Mouse (Mus musculus) urinary bladder, postnatal 4 days (tissue): ENCODE measurements around the gene Scrg1.
"Not testable (repeated sequence)": the region's sequence is repeated elsewhere in the genome, so short reads cannot be mapped to it uniquely, and the experiment has no call there.

Experiments
- DNase-seq, 2 experiments: peaks; one replicate each; pipeline ENCODE4 v3.0.0; 2021 to 2022; ENCODE audit warnings: low spot score in 2 of 2

Gene Scrg1

GRCm38 (mm10) chr8:57457152-57457551, 1.4 kb downstream of the Scrg1 start:
- no peak for DNase-seq

DNA sequence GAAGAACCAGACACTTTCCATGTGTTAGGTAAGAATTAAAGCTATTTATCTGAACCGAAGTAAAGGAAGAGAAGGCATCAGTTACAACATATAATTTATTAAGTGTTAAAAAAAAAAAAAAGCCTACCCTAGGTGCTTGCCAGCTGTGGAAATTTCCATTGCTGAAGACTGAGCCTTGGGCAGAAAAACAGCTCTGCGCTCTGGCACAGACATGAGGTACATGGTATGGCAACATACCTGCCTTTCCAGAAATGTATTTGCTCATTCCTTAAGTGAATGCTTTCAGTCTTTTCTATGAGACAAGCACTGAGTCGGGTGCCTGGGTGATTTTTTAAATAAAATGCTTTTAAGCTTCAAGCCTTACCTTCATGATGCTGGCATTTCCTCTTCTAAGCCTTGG, 2.2 kb downstream of the Scrg1 start:
- no peak for DNase-seq

DNA sequence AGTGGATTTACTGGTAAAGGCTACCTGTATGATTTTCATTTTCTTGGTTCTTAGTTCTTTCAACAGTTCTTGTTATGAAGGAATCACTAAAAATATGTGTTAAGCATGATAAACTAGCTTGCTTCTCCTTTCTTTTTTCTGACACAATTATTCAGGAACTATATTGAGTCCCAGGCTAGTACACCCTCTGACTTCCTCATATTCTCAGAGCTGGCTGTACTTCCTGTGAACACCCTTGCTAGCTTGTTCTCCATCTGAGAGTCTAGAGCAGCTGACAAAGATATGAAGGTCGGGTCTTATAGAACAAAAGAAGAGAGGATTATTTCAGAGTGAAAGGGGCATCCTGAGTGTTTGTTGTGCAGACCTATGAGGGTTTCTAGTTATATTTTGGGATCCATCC, 7.1 kb downstream of the Scrg1 start:
- no peak for DNase-seq

GRCm38 (mm10) chr8:57463757-57464156, 8.0 kb downstream of the Scrg1 start:
- no peak for DNase-seq

GRCm38 (mm10) chr8:57468624-57469023, 12.9 kb downstream of the Scrg1 start:
- DNase-seq: peak; percentile 61 to 71

DNA sequence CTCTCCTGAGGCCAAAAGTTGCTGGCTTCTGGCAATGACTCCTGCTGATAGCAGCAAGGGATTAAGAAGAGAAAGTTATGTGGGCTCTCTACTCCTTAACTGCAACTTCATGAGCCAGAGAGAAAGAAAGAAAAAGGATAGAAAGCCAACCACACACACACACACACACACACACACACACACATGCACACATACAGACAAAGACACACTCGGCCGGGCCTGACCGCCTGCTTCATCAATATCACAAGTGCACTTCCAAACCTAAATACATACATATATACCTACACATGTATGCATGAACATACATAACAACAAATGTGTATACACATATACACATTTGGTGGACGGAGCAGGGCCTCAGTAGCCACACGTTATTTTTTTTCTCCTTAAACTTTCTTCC, 15.1 kb downstream of the Scrg1 start:
- no peak for DNase-seq

DNA sequence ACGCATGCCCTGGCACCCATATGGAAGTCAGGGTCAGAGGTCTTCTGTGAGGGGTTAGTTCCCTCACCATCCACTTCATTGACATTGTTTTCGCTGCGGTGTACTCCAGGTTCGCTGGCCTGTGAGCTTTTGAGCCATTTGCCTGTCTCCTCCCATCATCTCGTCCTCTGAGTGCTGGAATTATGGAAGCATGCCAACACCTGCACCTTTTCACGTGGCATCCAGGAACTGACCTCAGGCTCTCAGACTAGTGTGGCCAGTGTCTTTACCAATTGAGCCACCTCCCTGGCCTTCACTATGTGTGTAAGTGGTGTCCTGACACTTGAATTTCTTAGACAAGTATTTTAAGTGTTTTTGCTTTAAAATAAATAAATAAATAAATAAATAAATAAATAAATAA, 18.0 kb downstream of the Scrg1 start:
- no peak for DNase-seq

- DNase-seq: no peak
These were observed 22.7 kb downstream of the Scrg1 start for GRCm38 (mm10) chr8:57478406-57478805.

DNA sequence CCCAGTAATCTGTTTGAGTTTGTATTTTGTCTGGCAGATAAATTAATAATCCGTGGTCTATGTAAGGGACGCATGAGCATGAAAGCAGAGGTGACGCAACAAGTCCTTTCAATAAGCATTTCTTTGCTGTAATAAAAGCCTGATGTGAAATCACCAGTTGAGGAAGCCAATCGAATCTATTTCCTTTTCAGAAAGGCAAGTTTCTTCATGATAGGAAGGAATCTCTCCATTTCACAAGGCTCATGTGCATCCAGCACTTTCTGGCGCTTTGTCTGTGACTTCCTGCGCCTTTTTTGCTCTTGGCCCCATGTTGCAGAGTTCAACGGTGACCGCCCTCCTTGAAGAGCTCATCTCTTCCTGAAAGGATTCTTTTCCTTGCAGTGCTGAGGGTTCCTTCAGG, 24.0 kb downstream of the Scrg1 start:
- DNase-seq: no peak

- DNase-seq: no peak
These were observed 24.9 kb downstream of the Scrg1 start for GRCm38 (mm10) chr8:57480606-57481005.

- DNase-seq: no peak
These were observed 31.0 kb downstream of the Scrg1 start for GRCm38 (mm10) chr8:57486491-57487440.

- DNase-seq: peak; percentile 96 to 97
These were observed 31.9 kb downstream of the Scrg1 start, which contains the start of gene Sap30 for GRCm38 (mm10) chr8:57487441-57488155. Gene Sap30 (minus strand): TSS chr8:57487860.

DNA sequence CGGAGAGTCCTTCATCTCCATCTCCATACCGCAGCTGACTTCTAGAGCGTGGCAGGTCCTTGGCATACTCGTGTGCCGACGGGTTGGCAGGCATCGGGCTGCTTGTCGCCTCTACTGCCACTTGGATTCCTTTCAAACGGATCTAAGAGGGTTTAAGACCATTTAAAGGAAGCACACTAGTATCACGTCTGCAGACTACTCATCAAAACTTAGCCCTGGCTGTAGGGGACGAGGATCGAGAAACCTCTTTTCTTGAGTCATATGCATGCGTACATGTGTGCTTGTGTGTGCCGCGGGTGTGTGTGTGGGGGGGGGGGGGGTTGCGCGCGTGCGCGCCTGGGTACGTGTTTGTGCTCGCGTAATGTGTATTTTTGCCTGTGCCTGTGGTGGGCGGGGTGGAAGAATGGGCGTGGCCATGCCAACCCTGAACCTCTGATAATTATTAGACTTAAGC, 32.6 kb downstream of the Scrg1 start:
- DNase-seq: no peak

- no peak for DNase-seq
These were observed 33.6 kb downstream of the Scrg1 start for GRCm38 (mm10) chr8:57489366-57489765.

DNA sequence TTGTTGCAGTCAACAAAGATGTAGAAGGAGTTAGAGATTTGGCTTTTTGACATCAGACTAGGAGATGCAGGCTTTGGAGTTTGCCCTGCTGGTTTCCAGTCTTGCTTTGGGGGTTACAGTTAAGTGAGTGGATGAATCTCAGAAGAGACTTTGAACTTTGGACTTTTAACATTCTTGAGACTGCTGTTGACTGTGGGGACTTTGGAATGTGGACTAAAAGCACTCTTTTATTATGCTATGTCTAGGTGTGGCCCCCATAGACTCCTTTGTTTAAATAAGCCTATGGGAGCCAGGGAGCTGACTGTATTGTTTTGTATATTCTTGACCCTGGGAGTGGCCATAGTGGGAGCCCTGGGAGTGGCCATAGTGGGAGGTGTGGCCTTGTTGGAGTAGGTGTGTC, 34.2 kb downstream of the Scrg1 start:
- no peak for DNase-seq

GRCm38 (mm10) chr8:57491873-57492272, 36.1 kb downstream of the Scrg1 start:
- DNase-seq: no peak

DNA sequence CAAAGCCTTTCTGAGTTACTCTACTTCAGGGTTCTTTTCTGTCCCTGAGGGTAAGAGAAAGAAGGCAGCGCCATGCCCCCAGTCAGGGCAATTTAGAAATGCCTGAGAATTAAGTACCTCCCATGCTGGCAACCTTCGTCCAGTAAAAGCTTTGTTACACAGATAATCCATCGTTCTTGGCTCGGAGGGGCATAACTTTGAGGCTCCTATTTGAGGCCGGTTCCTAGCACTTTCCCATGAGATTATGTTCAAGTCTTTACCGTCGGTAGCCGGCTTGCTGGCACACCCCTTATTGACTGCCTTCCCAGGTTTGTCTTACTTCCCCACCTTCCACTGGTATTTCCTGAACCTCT, 42.7 kb downstream of the Scrg1 start:
- no peak for DNase-seq

GRCm38 (mm10) chr8:57498847-57499511, 43.3 kb downstream of the Scrg1 start:
- no peak for DNase-seq

GRCm38 (mm10) chr8:57503641-57504040, 47.9 kb downstream of the Scrg1 start:
- peak; percentile 31 to 72 for DNase-seq

DNA sequence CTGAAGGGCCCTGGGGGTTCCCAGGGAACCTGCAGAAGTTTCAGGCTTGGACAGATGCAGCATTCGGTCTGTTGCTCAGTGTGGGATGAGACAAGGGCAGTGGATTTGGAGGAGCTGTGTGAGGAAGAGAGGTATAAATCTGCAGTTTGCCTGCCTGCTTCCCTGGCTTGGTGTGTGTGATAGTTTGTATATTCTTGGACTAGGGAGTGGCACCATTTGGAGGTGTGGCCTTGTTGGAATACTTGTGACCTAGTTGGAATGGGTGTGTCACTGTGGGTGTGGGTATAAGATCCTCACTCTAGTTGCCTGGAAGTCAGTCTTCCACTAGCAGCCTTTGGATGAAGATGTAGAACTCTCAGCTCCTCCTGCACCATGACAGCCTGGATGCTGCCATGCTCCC, 49.8 kb downstream of the Scrg1 start:
- not testable (repeated sequence) for DNase-seq

GRCm38 (mm10) chr8:57507556-57508063, 51.9 kb downstream of the Scrg1 start:
- no peak for DNase-seq

GRCm38 (mm10) chr8:57508657-57509056, 52.9 kb downstream of the Scrg1 start:
- DNase-seq: no peak
